Mouse (Mus musculus): ENCODE data around the gene Nfia.

Nfia gene

GRCm38 (mm10) chr4:98120706-98121340, 348.3 kb downstream of the Nfia start:
- no peak for DNase-seq (ENCODE audit: low read depth, low spot score)

DNA sequence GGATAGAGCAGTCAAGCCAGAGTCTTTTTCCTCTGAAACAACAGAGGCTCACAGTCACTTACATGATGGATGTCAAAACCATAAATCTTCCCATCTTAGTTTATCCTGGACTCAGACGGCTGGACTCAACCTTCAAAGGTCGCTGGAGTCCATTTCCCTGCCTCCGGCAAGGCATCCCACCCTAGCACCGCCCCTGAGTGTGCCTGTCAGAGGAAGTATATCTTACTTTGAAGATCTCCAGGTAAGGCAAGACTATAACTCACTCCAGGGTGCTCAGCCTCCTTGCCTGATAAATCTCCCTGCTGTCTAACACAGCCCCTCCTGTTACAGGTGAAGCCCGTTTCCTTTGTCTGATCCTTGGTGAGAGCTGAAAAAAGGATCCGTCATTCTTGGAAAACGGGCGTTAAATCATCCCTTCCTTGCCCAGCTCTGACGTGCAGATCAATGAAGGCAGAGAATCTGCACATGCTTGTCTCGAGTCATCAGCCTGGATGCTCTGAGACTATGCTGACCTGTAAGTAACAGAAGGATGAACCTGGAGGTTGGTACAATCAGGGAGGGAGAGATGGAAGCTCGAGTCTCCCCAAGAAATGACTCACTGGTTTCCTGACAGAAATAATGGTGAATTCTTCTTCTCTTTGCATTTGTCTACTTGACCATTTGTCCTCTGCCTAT, 353.6 kb downstream of the Nfia start:
- no peak for DNase-seq (ENCODE audit: low read depth, low spot score)

DNA sequence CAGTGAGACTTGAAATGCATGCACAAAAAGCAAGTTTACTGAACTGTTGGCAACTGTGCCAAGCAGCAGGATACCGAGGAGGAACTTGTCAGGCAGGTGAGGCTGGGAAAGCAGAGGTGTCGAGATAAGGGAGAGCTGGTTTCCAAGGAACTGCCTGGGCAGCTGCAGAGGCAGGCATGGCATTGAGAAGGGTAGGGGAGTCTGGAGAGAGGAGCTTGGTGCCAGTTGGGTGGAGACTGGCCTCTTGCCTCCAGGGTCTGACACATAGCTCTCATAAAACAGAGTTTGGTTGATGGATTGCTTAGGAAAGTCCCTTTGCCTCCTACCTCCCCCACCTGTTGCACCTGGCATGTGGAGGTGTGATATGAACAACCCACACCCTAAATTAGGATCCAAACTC, 358.3 kb downstream of the Nfia start:
- DNase-seq (ENCODE audit: low read depth, low spot score): no peak

GRCm38 (mm10) chr4:98134027-98134426, 361.5 kb downstream of the Nfia start:
- no peak for DNase-seq (ENCODE audit: low read depth, low spot score)

GRCm38 (mm10) chr4:98136072-98136471, 363.5 kb downstream of the Nfia start:
- DNase-seq (ENCODE audit: low read depth, low spot score): no peak

- no peak for DNase-seq (ENCODE audit: low read depth, low spot score)
Observed at GRCm38 (mm10) chr4:98142879-98143436, 370.4 kb downstream of the Nfia start.

DNA sequence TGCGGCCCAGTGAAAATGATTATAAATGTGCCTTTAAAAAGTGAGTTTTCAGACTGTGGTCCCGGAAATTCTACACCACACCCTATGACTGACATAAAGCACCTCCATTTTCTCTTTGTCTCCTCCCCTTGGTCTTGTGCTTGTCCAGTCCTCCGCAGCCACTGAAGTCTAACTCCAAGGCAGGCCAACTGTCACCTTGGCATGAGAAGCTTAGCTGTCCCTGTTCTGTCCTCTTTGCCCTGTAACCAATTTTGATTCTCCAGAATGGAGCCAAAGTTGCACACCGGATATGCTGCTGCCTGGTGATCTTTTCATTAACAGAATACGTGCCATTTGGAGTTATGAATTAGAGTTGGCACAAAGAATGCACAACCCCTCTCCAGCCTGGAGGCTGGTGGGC, 378.0 kb downstream of the Nfia start:
- no peak for DNase-seq (ENCODE audit: low read depth, low spot score)

GRCm38 (mm10) chr4:98157921-98158320, 385.4 kb downstream of the Nfia start:
- no peak for DNase-seq (ENCODE audit: low read depth, low spot score)

DNA sequence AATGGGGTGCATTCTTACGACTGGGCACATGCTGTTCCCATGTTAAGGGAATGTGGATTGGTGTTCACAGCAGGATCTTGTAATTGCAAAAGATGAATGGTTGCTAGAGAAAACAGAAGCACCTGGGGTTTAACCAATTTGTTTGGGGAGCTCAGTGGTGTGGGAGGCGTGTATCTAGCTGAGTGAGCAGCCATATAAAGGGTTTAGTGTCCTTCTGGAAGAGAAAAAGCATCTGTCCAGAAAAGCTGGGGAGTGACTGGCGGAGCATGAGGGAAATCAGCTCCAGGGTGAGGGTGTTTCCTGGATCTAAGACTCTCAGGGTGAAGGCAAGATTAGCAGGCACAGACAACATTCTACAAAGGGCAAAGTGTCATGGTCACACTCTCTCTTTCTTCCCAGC, 393.8 kb downstream of the Nfia start:
- DNase-seq (ENCODE audit: low read depth, low spot score): no peak

Measured in retina, postnatal 7 days (tissue).